Comparison of ENCODE assay signal across 8 mouse cellular contexts in the genomic region with DNA sequence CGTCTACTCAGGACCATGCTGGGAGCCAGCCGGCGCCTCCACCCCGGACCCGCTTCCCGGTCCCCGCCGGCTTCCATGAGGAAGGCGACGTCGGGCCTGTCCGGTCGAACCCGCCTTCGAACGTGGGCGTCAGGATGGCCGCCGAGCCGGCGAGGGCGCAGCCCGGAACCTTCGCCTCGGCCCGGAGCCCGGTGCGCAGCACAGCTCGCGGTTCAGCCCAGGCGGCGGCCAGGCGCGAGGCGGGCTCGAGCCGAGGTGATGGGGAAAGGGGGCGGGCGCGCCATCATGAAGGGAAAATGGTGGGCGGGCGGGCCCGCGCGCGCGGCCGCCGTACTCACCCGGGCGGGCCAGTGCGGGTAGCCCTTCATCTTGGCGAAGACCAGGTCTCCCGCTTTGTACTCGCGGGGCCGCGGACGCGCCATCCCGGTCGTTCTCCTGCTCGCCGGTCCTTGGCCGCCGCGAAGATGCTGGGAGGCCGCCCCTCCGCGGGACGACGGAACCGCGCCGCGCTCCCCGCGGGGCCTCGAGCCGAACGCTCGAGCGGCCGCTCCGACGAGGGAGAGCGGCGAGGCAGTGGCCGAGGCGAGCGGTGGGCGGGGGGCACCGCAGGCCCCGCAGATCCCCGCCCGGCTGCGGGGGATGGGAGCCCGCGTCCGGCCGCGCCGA. TPM values are rescaled to one million over a fixed set of nuclear protein-coding genes. Genes with fewer than 3 reads are reported as not detected.
A peak's percentile ranks its signal among the peaks of the same experiment; 100 is the strongest.
DNase-seq lines count a peak whose midpoint lies in the region; ATAC-seq lines count a peak whose summit lies in the region.

No protein-coding gene starts in this region.

- WGBS in intestine, embryonic 16.5 days = under 1% methylated on average over 94 of the region's 103 CpGs
- WGBS in midbrain, embryonic 11.5 days = under 1% methylated on average over 91 of the region's 103 CpGs

- H3K4me3 ChIP-seq in intestine, embryonic 16.5 days (ENCODE audit: low read length) = peak overlapping the region; percentile 53
- H3K4me3 ChIP-seq in midbrain, embryonic 11.5 days (ENCODE audit: low read depth, low read length) = peak overlapping the region; percentile 89

- intact Hi-C loops in left cerebral cortex, postnatal 4 days (cut with DNase I) = loop anchor here (10.0 kb wide), 1 partner anchor 119 kb away; no protein-coding TSS in a partner anchor

- 0 out of 2 replicates have a peak, but pooled peaks cover 2% of the 10 kb centered on the region for H3K4me1 ChIP-seq in intestine, embryonic 16.5 days (ENCODE audit: control insufficient read depth, insufficient read depth, low read length)
- peaks cover 10% of the 10 kb centered on the region for H3K4me1 ChIP-seq in midbrain, embryonic 11.5 days (ENCODE audit: control insufficient read depth, insufficient read depth, low read length)

- peak overlapping the region; percentile 85 for H3K4me2 ChIP-seq in intestine, embryonic 16.5 days (ENCODE audit: low read depth, low read length)
- peak overlapping the region; percentile 85 for H3K4me2 ChIP-seq in midbrain, embryonic 11.5 days

- peaks cover 16% of the 10 kb centered on the region; the same call in 1 of the 2 replicates for H3K27me3 ChIP-seq in intestine, embryonic 16.5 days (replicated peaks; ENCODE audit: control insufficient read depth, insufficient read depth, low read length)
- H3K27me3 ChIP-seq in midbrain, embryonic 11.5 days (ENCODE audit: control insufficient read depth, insufficient read depth, low read length) = no peaks in the 10 kb centered on the region

- ATAC-seq in granulocyte monocyte progenitor cell, adult 5-6 weeks (replicated peaks; ENCODE audit: poor library complexity, severe bottlenecking) = peak; percentile 52
- peak; percentile 84 for ATAC-seq in intestine, embryonic 16.5 days
- peak; percentile 84 for ATAC-seq in midbrain, embryonic 11.5 days (ENCODE audit: low FRiP score)

- peak overlapping the region; percentile 81 for H3K9ac ChIP-seq in intestine, embryonic 16.5 days (ENCODE audit: low read depth, low read length)
- peak overlapping the region; percentile 98 for H3K9ac ChIP-seq in midbrain, embryonic 11.5 days (ENCODE audit: low read length)

- H3K36me3 ChIP-seq in intestine, embryonic 16.5 days (ENCODE audit: control insufficient read depth, insufficient read depth, low read length) = no peaks in the 10 kb centered on the region
- H3K36me3 ChIP-seq in midbrain, embryonic 11.5 days (ENCODE audit: control insufficient read depth, insufficient read depth, low read length) = no peaks in the 10 kb centered on the region

- DNase-seq in layer of hippocampus, adult 11-12 months (ENCODE audit: low spot score) = peak; percentile 44
- no peak for DNase-seq in layer of hippocampus, adult 9-10 months (ENCODE audit: low spot score)
- DNase-seq in embryo, embryonic 11 days = peak; percentile 81
- peak; percentile 79 for DNase-seq in left cerebral cortex, postnatal 4 days
- no peak for DNase-seq in midbrain, embryonic 11.5 days (ENCODE audit: low spot score, missing footprints)
- DNase-seq in skeletal muscle tissue, adult 2 months (ENCODE audit: low read depth, low spot score) = peak; percentile 10

- no peaks in the 10 kb centered on the region for H3K9me3 ChIP-seq in intestine, embryonic 16.5 days (ENCODE audit: control insufficient read depth, low read length)
- H3K9me3 ChIP-seq in midbrain, embryonic 11.5 days (ENCODE audit: control insufficient read depth, low read length) = no peaks in the 10 kb centered on the region

- H3K27ac ChIP-seq in intestine, embryonic 16.5 days (ENCODE audit: low read length) = peak overlapping the region; percentile 79
- H3K27ac ChIP-seq in midbrain, embryonic 11.5 days (ENCODE audit: low read depth, low read length) = peak overlapping the region; percentile 93

RNA-seq across cellular contexts. Expression of a gene that starts 0.5 kb away (rescaled TPM):
- not detected in 2 replicates for total RNA-seq in granulocyte monocyte progenitor cell, adult 5-6 weeks (2014; fragmentation: Nextera tagmentation)
- total RNA-seq in granulocyte monocyte progenitor cell, adult 5-6 weeks (2017) = 0.67 and 0.99 TPM in 2 replicates
- 6.3 and 6.7 TPM in 2 replicates for polyA plus RNA-seq in intestine, embryonic 16.5 days (2015; fragmentation: Nextera tagmentation; extraction: Ambion mirVana)
- total RNA-seq in left cerebral cortex, postnatal 4 days (2021) = 100 to 1,000 TPM; 124 to 126 TPM
- 40.2 and 42.0 TPM in 2 replicates for polyA plus RNA-seq in midbrain, embryonic 11.5 days (2014; fragmentation: Nextera tagmentation; extraction: Ambion mirVana)

RNA-seq across cellular contexts. Expression of a gene that starts 58.4 kb away (rescaled TPM):
- total RNA-seq in granulocyte monocyte progenitor cell, adult 5-6 weeks (2014; fragmentation: Nextera tagmentation) = not detected in 2 replicates
- total RNA-seq in granulocyte monocyte progenitor cell, adult 5-6 weeks (2017) = not detected in 2 replicates
- polyA plus RNA-seq in intestine, embryonic 16.5 days (2015; fragmentation: Nextera tagmentation; extraction: Ambion mirVana) = 2.1 TPM in 2 replicates
- total RNA-seq in left cerebral cortex, postnatal 4 days (2021) = not detected
- 0.32 and 0.44 TPM in 2 replicates for polyA plus RNA-seq in midbrain, embryonic 11.5 days (2014; fragmentation: Nextera tagmentation; extraction: Ambion mirVana)

Comparison
In these comparisons a context has a peak if more than half of its experiments do, and no peak if none do; other contexts are left out.
1. DNase-seq: peak in layer of hippocampus, adult 11-12 months (single experiment), embryo, embryonic 11 days (single experiment), left cerebral cortex, postnatal 4 days (single experiment) and skeletal muscle tissue, adult 2 months (single experiment); none in layer of hippocampus, adult 9-10 months (single experiment) and midbrain, embryonic 11.5 days (single experiment).
2. RNA of a gene that starts 0.5 kb away (total RNA-seq): 124 to 126 TPM in left cerebral cortex, postnatal 4 days; 0.67 to 0.99 TPM in granulocyte monocyte progenitor cell, adult 5-6 weeks; every median in the first group is over 10 times any median in the second.
3. Peak in every context shown above with its lines, with median percentiles within 50 percentile points of each other: ATAC-seq.